Mouse (Mus musculus) limb, embryonic 15.5 days (tissue): ENCODE data around the gene Slu7. TPM values are rescaled to one million over a fixed set of nuclear protein-coding genes. Genes with fewer than 3 reads are reported as not detected.

Experiments used
- ATAC-seq: fragments of 200-750 bp; cut with Nextera tagmentation; 2 replicates; pipeline ENCODE4 v1.8.0; 2017; ENCODE audit warnings: low read depth, moderate TSS enrichment; ENCODE audit not compliant: insufficient number of reproducible peaks, low FRiP score, low TSS enrichment
- H3K27ac ChIP-seq: fragments of 300-500 bp; sonication (generic); 2 replicates; pipeline ENCODE4 v1.5.1; 2015; ENCODE audit warnings: moderate library complexity, mild to moderate bottlenecking, inconsistent platforms
- H3K27me3 ChIP-seq: fragments of 300-500 bp; sonication (generic); 2 replicates; pipeline ENCODE4 v1.6.1; 2015; ENCODE audit warnings: inconsistent platforms
- H3K36me3 ChIP-seq: fragments of 300-500 bp; sonication (generic); 2 replicates; pipeline ENCODE4 v1.6.1; 2015; ENCODE audit warnings: inconsistent platforms
- H3K4me1 ChIP-seq: fragments of 300-500 bp; sonication (generic); 2 replicates; pipeline ENCODE4 v1.6.1; 2015; ENCODE audit warnings: inconsistent platforms
- H3K4me2 ChIP-seq: fragments of 300-500 bp; sonication (generic); 2 replicates; pipeline ENCODE4 v1.6.1; 2015; ENCODE audit warnings: mild to moderate bottlenecking, inconsistent platforms
- H3K4me3 ChIP-seq: fragments of 300-500 bp; sonication (generic); 2 replicates; pipeline ENCODE4 v1.5.1; 2015; ENCODE audit warnings: mild to moderate bottlenecking, inconsistent platforms
- H3K9ac ChIP-seq: fragments of 300-500 bp; sonication (generic); 2 replicates; pipeline ENCODE4 v1.6.1; 2015; ENCODE audit warnings: inconsistent platforms
- H3K9me3 ChIP-seq: fragments of 300-500 bp; sonication (generic); 2 replicates; pipeline ENCODE4 v1.6.1; 2016; ENCODE audit warnings: inconsistent platforms
- WGBS: fragments of 180-500 bp; shearing (Covaris S2); methylation state at CpG from one replicate; pipeline ENCODE4 v1.1.7; 2015; 5-methylcytosine and 5-hydroxymethylcytosine counted together
- polyA plus RNA-seq: library from polyadenylated mRNA; unstranded; fragments of >200 nt; fragmentation: Nextera tagmentation; extraction: Ambion mirVana; gene quantifications from 2 replicates; pipeline ENCODE4 v1.2.1, GENCODE M21; 2015

Gene Slu7
- polyA plus RNA-seq, 1 experiment from 2014 or later = 60.2 TPM

DNA sequence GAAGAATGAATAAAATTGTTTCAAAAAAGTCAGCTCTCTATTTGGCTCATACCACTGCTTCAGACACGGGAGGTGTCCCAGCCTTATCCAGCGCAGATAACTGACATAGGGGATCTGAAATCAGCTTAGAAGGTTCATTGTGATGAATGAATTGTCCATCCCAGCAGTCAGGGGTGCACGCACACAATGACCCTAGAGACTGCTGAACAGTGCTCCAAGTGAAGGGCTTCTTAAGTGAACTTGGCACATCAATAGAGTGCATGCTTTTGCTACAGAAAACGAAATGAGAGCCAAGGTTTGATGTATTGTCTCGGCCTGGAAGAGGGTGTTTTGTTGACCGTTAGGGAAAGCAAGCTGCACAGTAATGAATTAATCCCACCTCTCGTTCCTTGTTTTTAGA is 36.9 kb upstream of the Slu7 start:
- Histone ChIP-seq H3K27me3 (no peaks in the 10 kb centered on the region), H3K27ac (no peak overlapping the region), H3K9ac (no peak overlapping the region), H3K4me3 (no peak overlapping the region), H3K9me3 (no peaks in the 10 kb centered on the region), H3K4me1 (no peaks in the 10 kb centered on the region), H3K36me3 (no peaks in the 10 kb centered on the region), H3K4me2 (no peak overlapping the region)
- WGBS = 78% methylated on average over 7 of the region's 7 CpGs
- no peak for ATAC-seq

DNA sequence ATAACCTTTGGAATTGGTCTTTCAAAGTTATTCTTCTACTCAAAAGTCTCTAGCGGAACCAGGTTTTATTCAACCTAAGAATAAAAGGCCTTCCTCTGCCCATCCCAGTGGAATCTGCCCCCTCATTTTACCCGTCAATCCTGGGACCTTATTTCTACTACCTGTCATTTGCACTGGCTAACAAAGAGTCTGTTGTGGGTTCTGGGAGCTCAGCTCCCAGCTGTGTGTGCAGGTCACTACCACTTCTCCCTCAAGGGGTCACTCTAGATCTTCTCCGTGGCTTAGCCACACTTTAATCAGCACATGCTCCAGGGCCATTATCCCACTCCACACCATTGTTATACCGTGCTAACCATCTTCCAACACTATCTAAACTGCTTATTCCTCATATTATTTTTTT is 34.2 kb upstream of the Slu7 start:
- no peak for ATAC-seq
- H3K27ac ChIP-seq = no peak overlapping the region
- H3K4me1 ChIP-seq = no peaks in the 10 kb centered on the region
- H3K4me3 ChIP-seq = no peak overlapping the region
- no peaks in the 10 kb centered on the region for H3K36me3 ChIP-seq
- H3K27me3 ChIP-seq = no peaks in the 10 kb centered on the region
- H3K4me2 ChIP-seq = no peak overlapping the region
- 44% methylated on average over 4 of the region's 4 CpGs for WGBS
- no peak overlapping the region for H3K9ac ChIP-seq
- H3K9me3 ChIP-seq = no peaks in the 10 kb centered on the region

GRCm38 (mm10) chr11:43400131-43400530 is 33.4 kb upstream of the Slu7 start:
- Histone ChIP-seq H3K36me3 (no peaks in the 10 kb centered on the region), H3K4me2 (no peak overlapping the region), H3K4me1 (no peaks in the 10 kb centered on the region), H3K27ac (no peak overlapping the region), H3K9ac (no peak overlapping the region), H3K4me3 (no peak overlapping the region), H3K27me3 (no peaks in the 10 kb centered on the region), H3K9me3 (no peaks in the 10 kb centered on the region)
- ATAC-seq = no peak
- WGBS = 86% methylated on average over 1 of the region's 1 CpGs

DNA sequence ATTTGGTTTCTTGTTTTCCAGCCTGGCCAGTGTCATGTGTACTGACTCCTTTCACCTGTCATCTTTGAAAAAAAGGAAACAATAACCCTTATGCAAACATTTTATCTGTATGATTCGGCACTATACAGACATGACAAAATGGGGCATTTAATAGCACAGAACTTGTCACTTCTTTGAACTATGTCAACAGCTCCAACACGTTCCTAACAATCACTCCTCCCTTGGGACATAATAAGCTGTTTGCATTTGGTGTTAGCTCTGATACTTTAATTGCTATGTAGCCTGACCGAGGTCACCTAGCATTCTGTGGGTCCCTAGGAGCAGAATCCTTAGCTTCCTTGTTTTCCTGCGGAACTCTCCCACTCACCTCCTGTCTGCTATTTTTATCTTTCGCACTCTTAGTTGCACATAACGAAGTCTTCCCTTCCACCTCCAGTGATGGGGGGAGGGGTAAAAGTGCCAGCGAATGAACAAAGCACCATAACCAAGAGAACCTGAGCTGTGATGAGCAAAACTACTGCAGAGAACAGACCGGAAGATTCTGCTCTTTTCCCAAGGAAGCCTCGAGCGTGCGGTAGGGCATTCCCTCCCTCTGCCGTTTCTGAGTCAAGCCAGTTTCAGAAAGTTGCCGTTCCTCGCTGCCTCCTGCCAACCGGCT is 29.3 kb upstream of the Slu7 start:
- H3K27ac ChIP-seq = no peak overlapping the region
- H3K9ac ChIP-seq = no peak overlapping the region
- no peaks in the 10 kb centered on the region for H3K9me3 ChIP-seq
- no peak for ATAC-seq
- H3K4me1 ChIP-seq = no peaks in the 10 kb centered on the region
- H3K4me3 ChIP-seq = no peak overlapping the region
- H3K36me3 ChIP-seq = no peaks in the 10 kb centered on the region
- no peaks in the 10 kb centered on the region for H3K27me3 ChIP-seq
- no peak overlapping the region for H3K4me2 ChIP-seq
- 84% methylated on average over 15 of the region's 15 CpGs for WGBS

GRCm38 (mm10) chr11:43408888-43409287 is 24.7 kb upstream of the Slu7 start:
- no peak overlapping the region for H3K27ac ChIP-seq
- no peaks in the 10 kb centered on the region for H3K27me3 ChIP-seq
- no peak for ATAC-seq
- H3K9ac ChIP-seq = no peak overlapping the region
- H3K36me3 ChIP-seq = no peaks in the 10 kb centered on the region
- no peak overlapping the region for H3K4me2 ChIP-seq
- no peaks in the 10 kb centered on the region for H3K4me1 ChIP-seq
- H3K9me3 ChIP-seq = no peaks in the 10 kb centered on the region
- no peak overlapping the region for H3K4me3 ChIP-seq
- 79% methylated on average over 2 of the region's 2 CpGs for WGBS

DNA sequence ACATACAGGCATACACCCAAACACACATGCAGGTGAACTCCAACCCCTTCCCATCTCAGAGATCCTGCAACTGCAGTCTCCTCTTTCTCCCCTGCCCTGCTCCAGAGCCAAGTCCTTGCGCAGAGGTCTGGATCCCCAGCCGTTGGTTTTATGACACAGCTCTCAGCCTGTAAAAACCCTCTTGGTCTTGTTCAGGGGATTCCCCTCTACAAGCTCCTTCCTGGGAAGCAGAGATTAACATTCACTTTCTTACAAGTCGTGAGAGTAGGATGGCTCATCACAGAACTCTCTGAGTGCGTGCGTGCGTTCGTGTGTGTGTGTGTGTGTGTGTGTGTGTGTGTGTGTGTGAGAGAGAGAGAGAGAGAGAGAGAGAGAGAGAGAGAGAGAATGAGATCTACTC is 23.3 kb upstream of the Slu7 start:
- no peak overlapping the region for H3K4me2 ChIP-seq
- H3K4me3 ChIP-seq = no peak overlapping the region
- H3K27ac ChIP-seq = no peak overlapping the region
- no peak for ATAC-seq
- H3K9me3 ChIP-seq = no peaks in the 10 kb centered on the region
- 47% methylated on average over 7 of the region's 7 CpGs for WGBS
- no peaks in the 10 kb centered on the region for H3K27me3 ChIP-seq
- H3K9ac ChIP-seq = no peak overlapping the region
- H3K4me1 ChIP-seq = no peaks in the 10 kb centered on the region
- H3K36me3 ChIP-seq = no peaks in the 10 kb centered on the region

- Histone ChIP-seq H3K9me3 (no peaks in the 10 kb centered on the region), H3K4me2 (no peak overlapping the region), H3K27ac (no peak overlapping the region), H3K4me3 (no peak overlapping the region), H3K4me1 (no peaks in the 10 kb centered on the region), H3K36me3 (no peaks in the 10 kb centered on the region), H3K9ac (no peak overlapping the region), H3K27me3 (no peaks in the 10 kb centered on the region)
- WGBS = 0% methylated on average over 1 of the region's 1 CpGs
- no peak for ATAC-seq
Measured at GRCm38 (mm10) chr11:43411413-43411812, 22.1 kb upstream of the Slu7 start.

DNA sequence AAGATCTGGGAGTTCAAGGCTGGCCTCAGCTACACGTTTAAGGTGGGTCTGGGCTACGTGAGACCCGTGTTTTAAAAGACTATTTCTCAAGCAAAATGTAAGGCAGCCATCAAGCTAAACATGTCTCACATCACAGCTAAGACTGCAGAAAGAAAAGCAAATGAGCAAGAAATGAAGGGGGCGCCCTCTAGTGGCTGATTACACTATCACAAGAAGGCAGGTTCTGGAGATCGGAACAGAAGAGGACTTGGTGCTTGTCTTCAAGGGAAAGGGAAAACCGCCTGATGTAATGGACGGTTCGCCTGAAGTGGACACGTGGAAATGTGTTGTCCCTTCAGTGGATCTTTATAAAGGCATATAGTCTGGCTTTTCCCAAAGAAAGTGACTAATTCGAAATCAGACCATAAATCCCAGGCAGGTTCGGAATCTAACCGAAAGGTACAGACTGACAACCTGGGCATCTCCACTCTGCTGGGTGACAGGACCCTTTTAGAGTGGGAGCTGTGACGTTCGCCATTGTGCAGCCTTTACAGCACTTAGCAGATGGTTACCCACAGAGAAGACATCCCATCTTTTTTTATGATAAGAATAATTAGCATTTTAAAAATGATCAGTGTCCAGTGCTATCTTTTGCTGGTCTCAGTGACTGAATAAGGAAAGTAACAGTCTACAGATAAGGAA is 20.6 kb upstream of the Slu7 start:
- no peaks in the 10 kb centered on the region for H3K9me3 ChIP-seq
- H3K27me3 ChIP-seq = no peaks in the 10 kb centered on the region
- H3K36me3 ChIP-seq = no peaks in the 10 kb centered on the region
- WGBS = 25% methylated on average over 14 of the region's 14 CpGs
- no peak overlapping the region for H3K27ac ChIP-seq
- H3K4me3 ChIP-seq = no peak overlapping the region
- no peak overlapping the region for H3K4me2 ChIP-seq
- no peak overlapping the region for H3K9ac ChIP-seq
- no peaks in the 10 kb centered on the region for H3K4me1 ChIP-seq
- ATAC-seq = no peak

GRCm38 (mm10) chr11:43417201-43417600 is 16.3 kb upstream of the Slu7 start:
- Histone ChIP-seq H3K27ac (no peak overlapping the region), H3K9ac (no peak overlapping the region), H3K4me1 (no peaks in the 10 kb centered on the region), H3K27me3 (no peaks in the 10 kb centered on the region), H3K36me3 (peaks cover 6% of the 10 kb centered on the region; the same call in 1 of the 2 replicates), H3K9me3 (no peaks in the 10 kb centered on the region), H3K4me3 (no peak overlapping the region), H3K4me2 (no peak overlapping the region)
- WGBS = 70% methylated on average over 7 of the region's 7 CpGs
- no peak for ATAC-seq

DNA sequence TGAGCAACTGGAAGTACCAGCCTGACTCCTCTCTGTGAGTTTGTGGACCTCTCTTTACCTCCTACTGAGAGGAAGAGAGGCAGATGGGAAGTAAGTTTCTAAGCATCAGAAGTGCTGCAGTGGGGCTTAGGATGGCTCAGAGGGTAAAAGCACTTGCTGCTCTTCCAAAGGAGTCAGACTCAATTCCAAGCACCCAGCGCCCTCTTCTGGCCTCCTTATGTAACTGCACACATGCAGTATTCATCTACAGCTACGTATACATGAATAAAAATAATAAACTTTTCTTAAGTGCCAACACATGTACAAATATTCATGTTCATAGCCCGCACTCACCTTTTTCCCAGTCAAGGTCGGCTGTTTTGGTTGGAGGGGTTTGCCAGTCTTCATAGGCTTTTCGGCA is 9.2 kb upstream of the Slu7 start:
- 75% methylated on average over 5 of the region's 5 CpGs for WGBS
- no peak for ATAC-seq
- H3K27me3 ChIP-seq = no peaks in the 10 kb centered on the region

DNA sequence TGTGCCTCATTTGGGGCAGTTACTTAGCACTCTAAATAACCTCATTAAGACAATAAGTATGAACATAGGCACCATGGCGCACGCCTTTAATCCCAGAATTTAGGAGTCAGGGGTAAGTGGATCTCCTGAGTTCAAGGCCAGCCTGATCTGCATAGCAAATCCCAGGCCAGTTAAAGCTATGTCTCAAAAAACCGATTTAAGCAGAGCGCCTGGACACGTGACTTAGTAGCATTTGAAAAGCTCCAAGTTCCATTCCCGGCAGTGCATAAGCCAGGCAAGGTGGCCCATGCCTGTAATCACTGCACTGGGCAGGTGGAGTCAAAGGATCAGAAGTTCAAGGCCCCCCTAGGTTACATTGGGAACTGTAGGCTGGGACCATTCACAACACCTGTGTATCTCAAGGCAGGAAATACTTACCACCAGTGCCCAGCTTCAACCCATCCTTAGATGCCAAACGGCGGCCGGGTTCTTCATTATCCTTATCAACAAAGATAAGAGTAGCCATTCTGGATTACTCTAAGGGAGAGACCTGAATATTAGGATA is 8.3 kb upstream of the Slu7 start:
- Histone ChIP-seq H3K9ac (no peak overlapping the region), H3K4me1 (peaks cover 11% of the 10 kb centered on the region), H3K4me3 (peak overlapping the region; percentile 63), H3K27me3 (no peaks in the 10 kb centered on the region), H3K36me3 (peaks cover 11% of the 10 kb centered on the region), H3K27ac (no peak overlapping the region), H3K9me3 (no peaks in the 10 kb centered on the region), H3K4me2 (peak overlapping the region; percentile 49)
- no peak for ATAC-seq
- WGBS = 86% methylated on average over 9 of the region's 9 CpGs

More for the DNA sequence above, 9.2 kb upstream of the Slu7 start:
- Histone ChIP-seq H3K36me3 (peaks cover 13% of the 10 kb centered on the region), H3K9ac (no peak overlapping the region), H3K4me1 (peaks cover 11% of the 10 kb centered on the region), H3K9me3 (no peaks in the 10 kb centered on the region), H3K4me2 (no peak overlapping the region), H3K4me3 (no peak overlapping the region), H3K27ac (no peak overlapping the region)

DNA sequence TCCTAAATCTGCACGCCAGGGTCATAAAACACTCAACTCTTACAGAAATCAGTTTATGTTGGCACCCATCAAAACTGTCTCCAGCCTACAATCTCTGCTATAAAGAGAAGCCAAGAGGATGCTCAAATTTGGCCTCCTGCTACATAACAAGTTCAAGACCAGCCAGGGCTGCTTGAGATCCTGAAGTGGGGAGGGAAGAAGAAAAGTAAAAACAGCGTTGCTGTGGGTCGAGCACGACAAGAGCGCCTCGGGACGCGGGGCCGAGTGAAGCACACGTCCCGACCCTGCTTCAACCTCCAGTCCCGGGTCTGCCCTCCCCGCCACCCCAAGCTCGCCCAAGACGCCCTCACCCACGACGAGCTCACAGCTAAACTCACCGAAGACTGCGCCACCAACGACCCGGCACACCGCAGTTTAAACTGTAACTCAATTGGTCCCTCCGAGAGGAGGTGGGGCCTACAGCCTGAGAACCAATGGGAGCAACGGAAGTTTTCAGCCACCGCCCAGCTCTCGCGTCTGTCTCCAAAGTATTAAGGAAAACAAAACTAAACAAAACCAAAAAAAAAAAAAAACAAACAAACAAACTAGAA is 7.6 kb upstream of the Slu7 start, which contains the start of gene Pttg1:
Gene Pttg1 (minus strand): TSS at position 428 of the 590 bp plus-strand sequence.
- Histone ChIP-seq H3K27ac (peak within 1 kb of the TSS; percentile 69), H3K4me1 (peaks cover 11% of the 10 kb centered on the region), H3K4me3 (peak within 1 kb of the TSS; percentile 63), H3K36me3 (peaks cover 8% of the 10 kb centered on the region; the same call in 1 of the 2 replicates), H3K4me2 (peak within 1 kb of the TSS; percentile 49), H3K27me3 (no peaks in the 10 kb centered on the region), H3K9me3 (no peaks in the 10 kb centered on the region), H3K9ac (peak within 1 kb of the TSS; percentile 61)
- peak; percentile 87; the same call in 1 of the 2 replicates for ATAC-seq
- WGBS = 2% methylated on average over 27 of the region's 27 CpGs
